Mouse (Mus musculus) right cerebral cortex, postnatal 36 days (tissue): ENCODE results near the gene Pus7.
"Not testable (repeated sequence)": the region's sequence is repeated elsewhere in the genome, so short reads cannot be mapped to it uniquely, and the experiment has no call there.

ENCODE experiments used
- DNase-seq, 2 experiments: peaks; one replicate each; pipeline ENCODE4 v3.0.0; 2022; ENCODE audit warnings: low spot score in 2 of 2, mixed read lengths in 1 of 2

The Pus7 gene

DNA sequence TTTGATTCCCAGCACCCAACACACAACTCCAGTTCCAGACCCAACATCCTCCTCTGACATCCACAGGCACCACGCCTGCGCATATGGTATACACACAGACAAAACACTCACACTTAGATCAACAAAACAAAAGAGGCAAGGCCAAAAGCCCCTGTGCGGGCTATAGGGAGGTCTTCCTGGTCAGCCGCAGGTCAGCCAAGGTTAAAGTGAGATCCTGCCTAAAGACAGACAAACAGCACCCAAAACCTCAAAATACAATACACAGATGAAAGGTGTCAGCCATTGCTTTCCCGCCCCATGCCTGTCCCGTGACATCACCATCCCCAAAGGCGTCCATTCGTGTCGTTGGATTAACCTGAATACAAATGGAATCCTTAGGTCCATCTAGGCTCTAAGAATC, 27.9 kb downstream of the Pus7 start:
- DNase-seq = no peak

DNA sequence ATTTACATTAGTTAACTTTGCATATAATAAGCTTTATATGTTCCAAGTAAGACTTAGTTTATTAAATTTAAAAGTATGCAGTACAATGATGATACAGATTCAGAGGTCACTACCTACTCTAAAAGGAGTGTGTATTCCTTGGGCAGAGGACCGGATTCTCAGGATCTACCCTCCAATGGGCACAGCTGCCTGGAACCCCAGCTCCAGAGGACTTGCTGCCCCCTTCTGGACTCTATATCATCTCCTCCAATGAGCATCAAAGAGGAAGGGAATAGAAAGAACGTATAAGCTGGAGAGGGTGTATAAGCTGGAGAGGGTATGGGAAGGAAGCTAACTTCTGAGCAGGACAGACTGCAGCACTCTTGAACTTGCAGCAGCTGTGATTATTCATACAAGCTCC, 33.6 kb downstream of the Pus7 start:
- no peak for DNase-seq

DNA sequence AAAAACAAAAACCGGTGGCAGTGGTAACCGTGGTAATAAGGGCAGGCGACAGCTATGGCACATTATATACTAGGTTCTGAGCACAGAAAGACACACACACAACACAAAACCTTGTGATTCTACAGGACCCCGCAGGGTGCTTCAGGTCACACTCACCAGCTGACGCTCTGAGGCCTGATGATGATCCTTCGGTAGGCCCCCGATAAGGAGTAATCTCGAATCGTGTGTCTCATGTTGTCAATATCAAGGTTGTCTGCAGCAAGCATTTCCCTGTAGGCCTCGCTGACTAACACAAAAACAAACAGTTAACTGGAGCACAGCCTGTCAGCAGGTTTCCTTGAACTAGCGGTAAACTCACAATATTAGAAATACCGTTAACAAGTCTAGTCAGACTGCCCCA, 40.2 kb downstream of the Pus7 start:
- DNase-seq = no peak

DNA sequence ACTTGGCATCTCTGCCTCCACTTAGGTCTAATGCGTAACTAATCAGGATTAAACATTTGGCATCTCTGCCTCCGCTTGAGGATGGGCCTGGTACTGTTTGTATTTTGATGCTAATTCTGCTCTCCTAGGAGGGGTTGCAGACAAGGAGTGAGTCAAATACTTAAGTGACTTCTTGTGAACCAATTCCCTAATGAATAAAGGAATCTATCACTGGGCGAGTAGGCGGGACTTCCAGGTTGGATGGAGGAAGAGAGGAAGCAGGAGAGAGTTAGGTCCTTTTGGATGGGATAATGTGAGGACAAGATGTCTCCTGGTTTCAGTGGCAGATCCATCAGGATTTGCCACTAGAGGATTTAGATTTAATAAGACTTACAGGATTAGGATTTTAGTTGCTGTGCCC, 46.4 kb downstream of the Pus7 start:
- DNase-seq = no peak

DNA sequence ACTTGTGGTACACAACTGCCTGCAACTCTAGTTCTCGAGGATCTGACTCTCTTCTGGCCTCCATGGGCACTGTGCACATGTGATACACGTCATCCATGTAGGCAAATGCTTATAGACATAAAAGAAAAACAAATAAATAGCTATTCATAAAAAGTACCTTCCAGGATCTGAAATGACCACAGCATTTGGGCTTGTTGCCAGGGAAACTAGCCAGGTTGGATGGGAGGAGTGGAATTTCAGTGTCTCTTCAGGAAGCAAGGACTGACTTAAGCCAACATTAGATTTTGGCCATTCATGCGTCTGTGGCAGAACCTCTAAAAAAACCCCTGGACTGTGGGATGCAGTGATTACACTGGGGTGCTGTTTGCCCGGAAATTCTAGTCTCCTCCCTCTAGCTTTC, 47.1 kb downstream of the Pus7 start:
- no peak for DNase-seq

DNA sequence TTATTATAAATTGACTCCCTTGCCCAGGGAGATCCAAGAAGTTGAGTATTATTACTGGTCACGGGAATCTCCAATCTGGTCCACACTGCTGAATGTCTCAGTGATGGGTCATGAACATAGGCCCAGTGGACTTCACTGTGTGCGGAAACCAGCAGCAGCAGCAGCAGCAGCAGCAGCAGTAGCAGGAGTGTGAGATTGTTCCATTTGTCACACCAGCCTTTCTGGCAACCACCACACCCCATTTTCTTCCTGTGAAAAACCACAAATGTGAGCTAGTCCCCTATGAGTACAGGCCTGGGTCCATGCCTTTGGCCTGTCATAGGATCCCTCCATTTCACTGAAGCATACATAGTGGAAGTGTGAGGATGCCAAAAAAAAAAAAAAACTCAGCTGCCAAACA, 61.6 kb downstream of the Pus7 start:
- DNase-seq = no peak

DNA sequence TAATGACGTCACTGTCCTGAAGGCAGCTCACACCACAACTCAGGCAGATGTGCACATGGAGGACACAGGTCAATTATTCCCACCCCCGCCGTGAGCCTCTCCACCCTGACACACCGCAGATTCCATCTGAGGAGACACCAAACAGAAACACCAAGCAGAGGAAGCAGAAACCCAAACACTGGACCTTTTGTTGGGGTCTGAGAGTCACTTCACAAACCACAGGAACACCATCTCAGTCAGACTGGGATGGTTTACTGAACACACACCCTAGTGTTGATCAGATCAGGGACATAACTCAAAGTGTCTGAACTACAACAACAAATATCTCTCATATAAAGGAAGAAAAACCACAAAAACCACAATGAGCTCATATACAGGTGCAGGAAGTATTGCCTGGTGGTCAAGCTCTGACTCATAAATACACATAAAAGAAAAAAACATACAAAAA, 64.6 kb downstream of the Pus7 start:
- DNase-seq = no peak

DNA sequence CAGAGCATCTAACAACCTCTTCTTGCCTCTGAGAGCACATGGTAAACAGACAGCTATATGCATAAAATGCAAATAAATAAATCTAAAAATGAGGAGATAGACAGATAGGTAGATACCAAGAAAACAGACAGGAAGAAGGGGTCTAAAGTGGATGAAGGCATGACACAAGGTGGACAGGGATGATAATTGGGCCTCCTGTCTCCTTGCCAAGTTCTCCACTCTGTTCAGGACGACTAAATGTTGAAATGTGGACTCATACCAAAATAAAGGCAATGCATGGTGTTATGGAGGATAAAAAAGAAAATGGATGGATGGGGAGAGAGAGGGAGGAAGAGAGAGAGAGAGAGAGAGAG, 65.4 kb downstream of the Pus7 start:
- DNase-seq = no peak

DNA sequence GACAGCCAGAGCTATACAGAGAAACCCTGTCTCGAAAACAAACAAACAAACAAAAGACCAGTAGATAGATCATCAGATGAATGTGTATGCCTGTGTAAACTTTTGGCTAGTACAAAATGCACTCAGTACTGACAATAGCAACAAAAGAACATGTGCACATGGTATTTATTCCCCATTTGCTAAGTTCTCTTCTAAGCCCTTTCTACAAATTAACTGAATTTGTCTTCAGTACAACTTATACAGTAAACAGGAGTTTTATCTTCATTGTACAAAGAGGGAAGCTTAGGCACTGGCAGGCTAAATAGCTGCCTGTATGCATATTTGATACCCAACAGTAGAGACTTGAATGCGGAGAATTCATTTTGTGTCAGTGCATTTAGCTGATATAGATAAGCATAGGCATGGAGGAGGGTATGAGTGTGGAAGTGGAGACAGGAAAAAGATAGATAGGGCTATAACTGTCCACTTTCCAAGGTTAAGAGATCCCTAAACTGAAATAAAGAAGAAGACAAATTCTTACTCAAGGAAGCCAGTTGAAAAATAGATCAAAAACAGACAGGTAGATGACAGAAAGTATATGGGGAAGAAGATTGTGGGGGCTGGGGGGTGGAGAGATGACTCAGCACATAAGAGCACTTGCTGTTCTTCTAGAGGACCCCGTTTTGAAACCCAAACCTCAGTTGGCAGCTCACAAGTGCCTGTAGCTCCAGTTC, 65.9 kb downstream of the Pus7 start:
- DNase-seq = no peak

DNA sequence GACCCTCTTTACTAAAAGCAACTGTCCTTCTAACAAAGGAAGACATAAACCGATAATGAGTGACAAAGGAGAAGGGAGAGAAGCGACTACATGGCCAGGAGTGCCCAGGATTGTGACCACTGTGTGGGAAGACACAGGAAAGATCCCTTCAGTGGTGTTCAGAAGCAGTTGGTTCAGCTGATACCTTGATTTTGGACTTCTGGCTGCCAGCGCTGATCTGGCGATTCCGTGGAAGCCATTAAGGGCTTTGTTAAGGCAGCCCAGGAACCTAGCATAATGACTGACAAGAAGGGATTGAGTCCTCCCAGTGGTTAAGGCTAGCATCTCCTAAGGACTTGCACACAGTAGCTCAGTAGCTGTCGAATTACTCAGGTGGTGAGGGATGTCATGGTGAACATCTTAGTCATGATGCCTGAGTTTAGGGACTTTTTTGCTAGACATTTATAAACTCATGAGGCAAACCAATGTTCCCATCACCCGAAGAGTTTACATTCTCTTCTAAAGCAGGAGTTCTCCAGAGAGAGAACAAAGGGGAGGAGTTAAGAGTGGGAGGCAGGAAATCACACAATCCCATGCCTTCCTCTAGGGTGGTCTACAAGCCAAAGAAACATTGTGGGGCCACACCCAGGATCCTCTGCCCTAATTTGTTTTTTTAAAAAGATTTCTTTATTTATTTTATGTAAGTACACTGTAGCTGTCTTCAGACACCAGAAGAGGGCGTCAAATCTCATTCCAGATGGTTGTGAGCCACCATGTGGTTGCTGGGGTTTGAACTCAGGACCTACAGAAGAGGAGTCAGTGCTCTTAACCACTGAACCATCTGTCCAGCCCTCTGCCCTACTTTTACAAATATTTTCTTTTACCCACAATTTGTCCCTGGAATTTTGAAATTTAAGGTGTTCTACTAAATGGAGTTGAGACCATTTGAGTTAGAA, 69.8 kb downstream of the Pus7 start:
- DNase-seq = no peak

DNA sequence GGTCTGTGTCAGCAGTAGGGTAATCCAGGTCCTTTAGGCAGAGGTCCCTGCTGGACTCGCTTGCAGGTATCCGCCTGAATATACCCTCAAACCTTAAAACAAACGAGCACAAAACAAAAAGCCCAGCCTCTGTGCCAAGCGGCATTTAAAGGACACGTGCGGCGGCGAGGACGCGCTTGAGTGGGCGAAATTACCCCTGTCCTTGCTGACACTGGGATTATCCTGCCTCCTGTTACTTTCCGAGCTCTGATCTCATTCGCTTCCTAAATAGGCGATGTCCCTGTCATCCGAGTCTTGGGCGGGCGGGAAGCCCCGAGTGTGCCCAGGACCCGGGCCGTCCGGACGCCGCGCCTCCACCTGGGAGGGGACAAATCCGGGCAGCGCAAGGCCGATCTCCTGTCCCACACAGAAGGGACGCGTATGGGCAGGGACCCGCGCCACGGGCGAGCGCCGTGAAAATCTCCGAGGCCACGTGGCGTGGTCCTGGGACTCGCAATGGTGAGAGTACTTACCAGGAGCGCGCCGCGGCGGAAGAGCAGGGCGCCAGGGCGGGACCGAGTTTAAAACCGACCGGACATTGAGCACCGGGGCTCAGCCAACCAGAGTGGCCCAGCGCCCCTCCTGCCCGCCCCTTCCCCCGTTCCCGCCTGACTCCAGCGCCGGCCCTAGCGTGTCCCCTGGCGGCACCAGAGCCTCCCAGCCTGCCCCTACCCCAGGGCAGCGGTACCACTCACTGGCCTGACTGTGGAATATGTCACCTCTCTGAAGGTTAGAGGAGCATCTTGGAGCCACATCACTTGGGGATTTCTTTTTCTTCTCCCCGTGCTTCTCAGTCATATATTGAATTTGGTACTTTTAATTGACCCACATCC, 71.1 kb downstream of the Pus7 start:
- DNase-seq = peak; percentile 36 to 41

DNA sequence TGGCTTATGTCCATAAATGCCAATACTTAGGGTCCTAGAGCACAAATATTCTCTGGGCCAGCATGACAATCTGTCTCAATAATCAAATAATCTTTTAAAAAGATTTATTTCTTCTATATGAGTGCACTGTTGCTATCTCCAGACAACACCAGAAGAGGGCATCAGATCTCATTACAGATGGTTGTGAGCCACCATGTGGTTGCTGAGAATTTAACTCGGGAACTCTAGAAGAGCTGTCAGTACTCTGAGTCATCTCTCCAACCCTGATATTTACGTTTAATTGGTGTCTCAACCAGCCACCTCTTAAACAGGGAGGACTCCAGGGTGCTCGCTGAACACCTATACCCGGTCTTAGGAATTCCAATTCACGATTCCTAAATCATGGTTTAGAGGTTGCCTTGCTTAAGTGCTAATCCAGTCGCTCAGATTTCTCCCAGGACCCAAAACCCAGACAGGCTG, 71.8 kb downstream of the Pus7 start:
- peak in 1 of 2 experiments; percentile 15 for DNase-seq

DNA sequence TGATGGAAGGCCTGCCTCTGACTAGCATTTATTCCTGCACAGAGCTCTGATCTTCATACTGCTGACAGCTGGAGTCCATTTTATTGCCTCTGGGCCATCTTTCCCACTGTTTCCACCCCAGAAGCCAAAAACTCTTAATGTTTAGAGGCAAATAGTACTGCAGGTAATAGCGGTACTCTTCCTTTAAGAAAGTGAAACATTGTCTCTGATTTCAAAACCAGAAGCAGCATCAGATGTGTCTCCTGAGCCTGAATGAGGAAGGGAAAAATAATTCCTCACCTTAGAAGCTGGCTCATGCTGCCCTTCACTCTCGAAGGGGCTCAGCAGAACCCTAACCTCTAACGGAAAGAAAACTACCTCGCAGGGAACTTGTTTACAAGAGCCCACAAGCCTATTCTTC, 72.3 kb downstream of the Pus7 start:
- no peak for DNase-seq

DNA sequence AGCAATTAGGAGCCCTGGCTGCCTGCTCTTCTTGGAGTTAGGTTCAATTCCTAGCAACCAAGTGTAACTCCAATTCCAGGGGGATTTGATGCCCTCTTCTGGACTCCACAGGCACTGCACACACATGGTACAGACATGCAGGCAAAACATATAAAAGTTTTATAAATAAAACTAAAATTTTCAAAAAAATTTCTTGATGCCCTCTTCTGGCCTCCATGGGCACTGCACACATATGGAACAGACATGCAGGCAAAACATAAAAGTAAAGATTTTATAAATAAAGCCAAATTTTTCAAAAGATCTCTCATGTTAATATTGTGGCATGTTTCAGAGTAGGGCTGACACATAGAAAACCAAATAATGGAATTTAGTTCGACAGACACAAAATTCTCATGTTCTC, 73.8 kb downstream of the Pus7 start:
- DNase-seq = no peak

DNA sequence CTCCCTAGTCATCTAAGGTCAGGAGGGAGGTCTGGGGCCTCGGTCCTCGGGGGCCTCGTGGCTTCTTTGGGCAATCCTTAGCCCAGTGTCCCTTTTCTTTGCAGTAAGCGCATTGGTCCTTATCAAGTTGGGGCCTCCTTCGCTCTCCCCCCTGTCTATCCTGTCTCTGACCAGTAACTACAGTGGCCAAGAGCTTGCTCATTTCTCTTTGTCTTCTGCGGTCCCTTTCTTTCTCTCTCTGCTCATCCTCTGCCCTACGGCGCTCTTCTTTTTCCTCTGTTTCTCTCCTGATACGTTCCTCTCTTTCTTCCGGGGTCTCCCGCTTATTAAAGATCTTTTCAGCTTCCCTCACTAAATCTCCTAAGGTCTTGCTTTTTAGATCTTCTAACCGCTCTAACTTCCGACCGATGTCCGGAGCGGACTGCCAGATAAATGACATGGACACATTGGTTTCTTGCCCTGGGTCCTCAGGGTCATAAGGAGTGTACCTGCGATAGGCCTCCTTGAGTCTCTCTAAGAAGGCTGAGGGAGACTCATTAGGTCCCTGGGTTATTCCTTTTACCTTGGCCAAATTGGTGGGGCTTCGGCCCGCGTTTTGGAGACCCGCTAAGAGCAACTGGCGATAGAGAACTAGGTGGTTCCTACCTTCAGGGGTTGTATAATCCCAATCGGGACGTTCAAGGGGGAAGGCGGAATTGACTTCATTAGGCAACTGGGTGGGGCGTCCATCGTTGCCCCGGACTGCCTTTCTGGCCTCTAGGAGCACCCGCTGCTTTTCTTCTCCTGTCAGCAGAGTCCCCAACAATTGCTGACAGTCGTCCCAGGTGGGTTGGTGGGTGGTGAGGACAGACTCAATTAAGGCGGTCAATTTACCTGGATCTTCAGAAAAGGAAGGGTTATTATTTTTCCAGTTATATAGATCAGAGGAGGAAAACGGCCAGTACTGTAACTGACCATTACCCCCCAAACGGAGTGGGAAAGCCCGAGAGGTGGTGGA, 76.6 kb downstream of the Pus7 start:
- not testable (repeated sequence) for DNase-seq

DNA sequence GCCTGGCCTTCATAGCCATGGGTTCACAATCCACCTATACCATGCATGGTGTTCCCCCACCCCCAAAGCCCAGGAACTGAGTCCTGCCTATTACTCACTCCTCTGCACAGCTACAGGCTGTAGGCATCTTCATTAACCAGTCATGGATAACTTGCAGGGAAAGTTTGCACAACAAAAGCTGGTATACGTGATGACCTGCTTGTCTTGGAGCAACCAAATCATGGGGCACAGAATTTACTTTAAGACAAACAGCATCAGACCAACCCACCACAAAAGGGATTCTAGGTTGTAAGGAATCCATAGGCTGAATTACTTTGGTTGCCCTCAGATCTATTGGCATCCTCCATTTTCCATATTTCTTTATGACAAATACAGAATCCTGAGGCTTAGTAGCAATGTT, 86.1 kb downstream of the Pus7 start:
- no peak for DNase-seq
